Mouse (Mus musculus) adipocyte (in vitro differentiated cells): ENCODE data around the gene AC140267.1.
A peak's percentile ranks its signal among the peaks of the same experiment; 100 is the strongest.

Experiments
- DNase-seq: peaks from one replicate; pipeline ENCODE4 v3.0.0-alpha.2; 2016; ENCODE audit warnings: low spot score

AC140267.1 gene

GRCm38 (mm10) chr15:80228071-80228800 lies 7.4 kb upstream of the AC140267.1 start:
- no peak for DNase-seq

- no peak for DNase-seq
Observed at GRCm38 (mm10) chr15:80232331-80232730, 3.3 kb upstream of the AC140267.1 start.

- DNase-seq = no peak
Observed at GRCm38 (mm10) chr15:80233053-80233452, 2.6 kb upstream of the AC140267.1 start.

- peak; percentile 94 for DNase-seq
Observed at GRCm38 (mm10) chr15:80233733-80234509, 1.7 kb upstream of the AC140267.1 start, which contains the start of gene Mief1. Gene Mief1, plus strand, starts transcription at chr15:80234018.

- no peak for DNase-seq
Observed at GRCm38 (mm10) chr15:80248135-80248534, 12.5 kb downstream of the AC140267.1 start.

- no peak for DNase-seq
Observed at GRCm38 (mm10) chr15:80248596-80248995, 13.0 kb downstream of the AC140267.1 start.

GRCm38 (mm10) chr15:80249672-80250071 lies 14.0 kb downstream of the AC140267.1 start:
- DNase-seq = no peak

- DNase-seq = no peak
Observed at GRCm38 (mm10) chr15:80250586-80250985, 15.0 kb downstream of the AC140267.1 start.

GRCm38 (mm10) chr15:80253530-80253929 lies 17.9 kb downstream of the AC140267.1 start:
- DNase-seq = peak; percentile 19

GRCm38 (mm10) chr15:80254207-80254606 lies 18.6 kb downstream of the AC140267.1 start:
- peak; percentile 70 for DNase-seq

GRCm38 (mm10) chr15:80254847-80255645 lies 19.4 kb downstream of the AC140267.1 start, which contains the start of gene Atf4:
Gene Atf4, plus strand, starts transcription at chr15:80255184.
- DNase-seq = peak; percentile 99

GRCm38 (mm10) chr15:80255646-80256121 lies 20.0 kb downstream of the AC140267.1 start:
- DNase-seq = peak; percentile 92

- peak; percentile 30 for DNase-seq
Observed at GRCm38 (mm10) chr15:80256242-80256641, 20.6 kb downstream of the AC140267.1 start.

- DNase-seq = peak; percentile 29
Observed at GRCm38 (mm10) chr15:80256656-80257601, 21.3 kb downstream of the AC140267.1 start.

- DNase-seq = peak; percentile 52
Observed at GRCm38 (mm10) chr15:80257602-80258239, 22.1 kb downstream of the AC140267.1 start.

GRCm38 (mm10) chr15:80258240-80259170 lies 22.9 kb downstream of the AC140267.1 start:
- DNase-seq = peak; percentile 24

GRCm38 (mm10) chr15:80259406-80260045 lies 23.9 kb downstream of the AC140267.1 start:
- peak; percentile 22 for DNase-seq

GRCm38 (mm10) chr15:80260677-80261076 lies 25.0 kb downstream of the AC140267.1 start:
- DNase-seq = peak; percentile 82

- no peak for DNase-seq
Observed at GRCm38 (mm10) chr15:80261100-80261499, 25.5 kb downstream of the AC140267.1 start.
